ENCODE assay signal across 8 mouse cellular contexts in genomic region chr17:33978631-33979031, GRCm38 (mm10). TPM values are rescaled to one million over a fixed set of nuclear protein-coding genes. Genes with fewer than 3 reads are reported as not detected.
DNase-seq lines count a peak whose midpoint lies in the region; ATAC-seq and TF ChIP-seq lines count a peak whose summit lies in the region.

No protein-coding gene starts in this region.

- peak overlapping the region; percentile 45 for H3K9ac ChIP-seq in ES-Bruce4 (ENCODE audit: low read depth, poor library complexity, severe bottlenecking)
- H3K9ac ChIP-seq in heart, postnatal 0 days (replicated peaks; ENCODE audit: low read depth, low read length), result peak overlapping the region; percentile 24; the same call in 1 of the 2 replicates

- peak; percentile 52 for TF ChIP-seq POLR2A in ES-Bruce4 (IDR thresholded peaks at IDR 0.05; ENCODE audit: insufficient read depth, low read length)

- DNase-seq in adrenal gland, postnatal 25 days, result peak; percentile 75
- DNase-seq in heart, postnatal 0 days (ENCODE audit: low spot score), result peak; percentile 10
- DNase-seq in kidney, postnatal 14 days, result peak; percentile 92
- DNase-seq in spleen, adult 12 weeks (ENCODE audit: low spot score), result peak; percentile 80
- DNase-seq in frontal cortex, postnatal 10 days (ENCODE audit: low spot score in 2 of 2), result no peak

- TF ChIP-seq EP300 in ES-Bruce4 (IDR thresholded peaks at IDR 0.05; ENCODE audit: insufficient read depth, low read depth, low read length), result no peak
- no peak for TF ChIP-seq EP300 in heart, postnatal 0 days (IDR thresholded peaks at IDR 0.05; ENCODE audit: low read depth)

- H3K27ac ChIP-seq in ES-Bruce4 (ENCODE audit: insufficient read depth, low read length), result no peak overlapping the region
- H3K27ac ChIP-seq in heart, postnatal 0 days (ENCODE audit: low read depth), result no peak overlapping the region
- peak overlapping the region; percentile 89 for H3K27ac ChIP-seq in macrophage

- peak overlapping the region; percentile 74 for H3K4me3 ChIP-seq in ES-Bruce4 (ENCODE audit: low read depth, low read length)
- peak overlapping the region; percentile 47 for H3K4me3 ChIP-seq in heart, postnatal 0 days (ENCODE audit: low read depth, low read length)
- H3K4me3 ChIP-seq in macrophage (ENCODE audit: inconsistent target), result peak overlapping the region; percentile 68

- WGBS in heart, postnatal 0 days, result 2% methylated on average over 17 of the region's 17 CpGs
- 1% methylated on average over 17 of the region's 17 CpGs for whole genome bisulfite sequencing in macrophage (ENCODE audit: missing documents)

- H3K79me2 ChIP-seq in macrophage (ENCODE audit: inconsistent target), result peaks cover 20% of the 10 kb centered on the region; the same call in 1 of the 2 replicates

- ATAC-seq in erythroblast, adult 5-6 weeks (replicated peaks; ENCODE audit: low FRiP score, poor library complexity, severe bottlenecking), result peak; percentile 75
- ATAC-seq in heart, postnatal 0 days (ENCODE audit: insufficient read depth, low read depth), result peak; percentile 62

- no peak for TF ChIP-seq CTCF in ES-Bruce4 (IDR thresholded peaks at IDR 0.05; ENCODE audit: low read depth, low read length)
- TF ChIP-seq CTCF in heart, postnatal 0 days (IDR thresholded peaks at IDR 0.05; ENCODE audit: low read depth), result no peak

- peaks cover 2% of the 10 kb centered on the region; the same call in 1 of the 2 replicates for H3K27me3 ChIP-seq in ES-Bruce4 (ENCODE audit: control insufficient read depth, insufficient read depth, low read length, poor library complexity, severe bottlenecking)
- peaks cover 38% of the 10 kb centered on the region for H3K27me3 ChIP-seq in heart, postnatal 0 days (ENCODE audit: control insufficient read depth, insufficient read depth, low read length)

- peak overlapping the region; percentile 69 for H3K4me2 ChIP-seq in heart, postnatal 0 days (ENCODE audit: low read depth, low read length)

- H3K9me3 ChIP-seq in ES-Bruce4 (replicated peaks; ENCODE audit: control insufficient read depth, insufficient read depth, low read length, poor library complexity, severe bottlenecking), result no peaks in the 10 kb centered on the region
- no peaks in the 10 kb centered on the region for H3K9me3 ChIP-seq in heart, postnatal 0 days (replicated peaks; ENCODE audit: control insufficient read depth, low read length)

- H3K4me1 ChIP-seq in ES-Bruce4 (ENCODE audit: control insufficient read depth, insufficient read depth, low read length), result peaks cover 7% of the 10 kb centered on the region
- peaks cover 17% of the 10 kb centered on the region for H3K4me1 ChIP-seq in heart, postnatal 0 days (ENCODE audit: control insufficient read depth, insufficient read depth)

- no peaks in the 10 kb centered on the region for H3K36me3 ChIP-seq in ES-Bruce4 (ENCODE audit: control insufficient read depth, insufficient read depth, low read length, poor library complexity, severe bottlenecking)
- H3K36me3 ChIP-seq in heart, postnatal 0 days (replicated peaks; ENCODE audit: control insufficient read depth, insufficient read depth, low read length), result no peaks in the 10 kb centered on the region
- H3K36me3 ChIP-seq in macrophage (ENCODE audit: inconsistent target), result peaks cover 17% of the 10 kb centered on the region

RNA-seq across cellular contexts. Expression of gene H2-K1, which starts 21.5 kb away (rescaled TPM):
- 98.4 and 103 TPM in 2 replicates for polyA plus RNA-seq in ES-Bruce4 (2011; ENCODE audit: insufficient read depth, insufficient read length, low read depth, missing spikeins)
- 321 and 327 TPM in 2 replicates for total RNA-seq in adrenal gland, postnatal 25 days (2021)
- total RNA-seq in erythroblast, adult 5-6 weeks (2015; ENCODE audit: low replicate concordance), result 177 and 273 TPM in 2 replicates
- 97.6 and 121 TPM in 2 replicates for total RNA-seq in erythroblast, adult 5-6 weeks (2017; ENCODE audit: low replicate concordance)
- total RNA-seq in heart, postnatal 0 days (2014; rRNA removed; ENCODE audit: low replicate concordance), result 61.0 and 84.5 TPM in 2 replicates
- polyA plus RNA-seq in heart, postnatal 0 days (2015; fragmentation: Nextera tagmentation; extraction: Ambion mirVana), result 42.9 and 48.4 TPM in 2 replicates
- total RNA-seq in macrophage (2018; cell fraction: chromatin; rRNA removed), result 1,000 to 10,000 TPM; 1,025 to 7,144 (median 3,429) TPM
- total RNA-seq in macrophage (2018; cell fraction: cytosol; rRNA removed), result 1,000 to 10,000 TPM; 2,589 to 9,128 (median 5,108) TPM
- over 10,000 TPM in 13 of 26 experiments, 1,000 to 10,000 TPM in 13; 3,160 to 14,900 (median 9,531) TPM for total RNA-seq in macrophage (2018; cell fraction: nucleus; rRNA removed)
- polyA plus RNA-seq in macrophage (2018), result 2,418 to 4,239 TPM (median 2,994 TPM) in 3 replicates

RNA-seq across cellular contexts. Expression of gene Rps18, which starts 22.8 kb away (rescaled TPM):
- polyA plus RNA-seq in ES-Bruce4 (2011; ENCODE audit: insufficient read depth, insufficient read length, low read depth, missing spikeins) (2,174 TPM in 2 replicates), macrophage (2018) (829 to 1,952 TPM (median 1,389 TPM) in 3 replicates)
- total RNA-seq in adrenal gland, postnatal 25 days (2021), result 630 and 736 TPM in 2 replicates
- total RNA-seq in erythroblast, adult 5-6 weeks (2015; ENCODE audit: low replicate concordance), result 758 and 917 TPM in 2 replicates
- total RNA-seq in erythroblast, adult 5-6 weeks (2017; ENCODE audit: low replicate concordance), result 207 and 301 TPM in 2 replicates
- total RNA-seq in heart, postnatal 0 days (2014; rRNA removed; ENCODE audit: low replicate concordance), result 1,548 and 1,735 TPM in 2 replicates
- 845 and 880 TPM in 2 replicates for polyA plus RNA-seq in heart, postnatal 0 days (2015; fragmentation: Nextera tagmentation; extraction: Ambion mirVana)
- total RNA-seq in macrophage (2018; cell fraction: chromatin; rRNA removed), result 100 to 1,000 TPM in 21 of 26 experiments, 10 to 100 TPM in 5; 55.8 to 382 (median 130) TPM
- 1,000 to 10,000 TPM in 10 of 26 experiments, 100 to 1,000 TPM in 16; 572 to 1,270 (median 800) TPM for total RNA-seq in macrophage (2018; cell fraction: cytosol; rRNA removed)
- total RNA-seq in macrophage (2018; cell fraction: nucleus; rRNA removed), result 100 to 1,000 TPM in 25 of 26 experiments, 10 to 100 TPM in 1; 92.7 to 360 (median 186) TPM

RNA-seq across cellular contexts. Expression of gene Vps52, which starts 23.0 kb away (rescaled TPM):
- polyA plus RNA-seq in ES-Bruce4 (2011; ENCODE audit: insufficient read depth, insufficient read length, low read depth, missing spikeins) (18.3 and 19.0 TPM in 2 replicates), macrophage (2018) (30.3 to 39.3 TPM (median 30.5 TPM) in 3 replicates)
- total RNA-seq in adrenal gland, postnatal 25 days (2021), result 57.4 and 70.0 TPM in 2 replicates
- total RNA-seq in erythroblast, adult 5-6 weeks (2015; ENCODE audit: low replicate concordance), result 8.2 and 11.3 TPM in 2 replicates
- total RNA-seq in erythroblast, adult 5-6 weeks (2017; ENCODE audit: low replicate concordance), result 13.0 and 17.0 TPM in 2 replicates
- 28.2 and 31.8 TPM in 2 replicates for total RNA-seq in heart, postnatal 0 days (2014; rRNA removed; ENCODE audit: low replicate concordance)
- 27.8 TPM in 2 replicates for polyA plus RNA-seq in heart, postnatal 0 days (2015; fragmentation: Nextera tagmentation; extraction: Ambion mirVana)
- total RNA-seq in macrophage (2018; cell fraction: chromatin; rRNA removed), result 100 to 1,000 TPM in 10 of 26 experiments, 10 to 100 TPM in 16; 37.3 to 286 (median 91.8) TPM
- 10 to 100 TPM; 27.0 to 41.6 (median 34.7) TPM for total RNA-seq in macrophage (2018; cell fraction: cytosol; rRNA removed)
- total RNA-seq in macrophage (2018; cell fraction: nucleus; rRNA removed), result 10 to 100 TPM; 25.0 to 76.2 (median 51.1) TPM

RNA-seq across cellular contexts. Expression of gene B3galt4, which starts 27.3 kb away (rescaled TPM):
- 3.6 and 4.2 TPM in 2 replicates for polyA plus RNA-seq in ES-Bruce4 (2011; ENCODE audit: insufficient read depth, insufficient read length, low read depth, missing spikeins)
- total RNA-seq in adrenal gland, postnatal 25 days (2021), result 8.5 and 8.9 TPM in 2 replicates
- not detected in 2 replicates for total RNA-seq in erythroblast, adult 5-6 weeks (2015; ENCODE audit: low replicate concordance)
- 0.70 and 0.94 TPM in 2 replicates for total RNA-seq in erythroblast, adult 5-6 weeks (2017; ENCODE audit: low replicate concordance)
- 0.53 and 0.70 TPM in 2 replicates for total RNA-seq in heart, postnatal 0 days (2014; rRNA removed; ENCODE audit: low replicate concordance)
- 5.5 and 6.1 TPM in 2 replicates for polyA plus RNA-seq in heart, postnatal 0 days (2015; fragmentation: Nextera tagmentation; extraction: Ambion mirVana)
- 1 to 10 TPM in 17 of 26 experiments, under 1 TPM in 5, not detected in 4; 0.53 to 5.8 (median 1.8) TPM for total RNA-seq in macrophage (2018; cell fraction: chromatin; rRNA removed)
- total RNA-seq in macrophage (2018; cell fraction: cytosol; rRNA removed), result 10 to 100 TPM in 12 of 26 experiments, 1 to 10 TPM in 14; 2.6 to 14.7 (median 8.8) TPM
- 10 to 100 TPM in 4 of 26 experiments, 1 to 10 TPM in 22; 2.0 to 13.7 (median 5.3) TPM for total RNA-seq in macrophage (2018; cell fraction: nucleus; rRNA removed)
- polyA plus RNA-seq in macrophage (2018), result 4.0 to 11.7 TPM (median 6.8 TPM) in 3 replicates

RNA-seq across cellular contexts. Expression of gene Wdr46, which starts 38.2 kb away (rescaled TPM):
- polyA plus RNA-seq in ES-Bruce4 (2011; ENCODE audit: insufficient read depth, insufficient read length, low read depth, missing spikeins), result 25.3 and 30.2 TPM in 2 replicates
- total RNA-seq in adrenal gland, postnatal 25 days (2021), result 38.7 and 40.4 TPM in 2 replicates
- total RNA-seq in erythroblast, adult 5-6 weeks (2015; ENCODE audit: low replicate concordance), result 4.0 and 15.9 TPM in 2 replicates
- total RNA-seq in erythroblast, adult 5-6 weeks (2017; ENCODE audit: low replicate concordance), result 7.5 and 8.5 TPM in 2 replicates
- total RNA-seq in heart, postnatal 0 days (2014; rRNA removed; ENCODE audit: low replicate concordance), result 6.7 and 10.9 TPM in 2 replicates
- polyA plus RNA-seq in heart, postnatal 0 days (2015; fragmentation: Nextera tagmentation; extraction: Ambion mirVana), result 8.9 and 11.1 TPM in 2 replicates
- total RNA-seq in macrophage (2018; cell fraction: chromatin; rRNA removed), result 10 to 100 TPM in 15 of 26 experiments, 1 to 10 TPM in 11; 2.7 to 39.0 (median 15.4) TPM
- 10 to 100 TPM in 21 of 26 experiments, 1 to 10 TPM in 5; 7.8 to 14.9 (median 12.4) TPM for total RNA-seq in macrophage (2018; cell fraction: cytosol; rRNA removed)
- total RNA-seq in macrophage (2018; cell fraction: nucleus; rRNA removed), result 10 to 100 TPM in 12 of 26 experiments, 1 to 10 TPM in 14; 4.6 to 28.7 (median 9.5) TPM
- polyA plus RNA-seq in macrophage (2018), result 10.9 to 27.3 TPM (median 11.8 TPM) in 3 replicates

Comparison
In these comparisons a context has a peak if more than half of its experiments do, and no peak if none do; other contexts are left out.
1. DNase-seq: peak in adrenal gland, postnatal 25 days (single experiment), heart, postnatal 0 days (single experiment), kidney, postnatal 14 days (single experiment) and spleen, adult 12 weeks (single experiment); none in frontal cortex, postnatal 10 days (0 of 2).
2. Peak in every context shown above with its lines, with median percentiles within 50 percentile points of each other: H3K4me3 ChIP-seq.